18 mouse cellular contexts compared by ENCODE assay signal in the genomic region with DNA sequence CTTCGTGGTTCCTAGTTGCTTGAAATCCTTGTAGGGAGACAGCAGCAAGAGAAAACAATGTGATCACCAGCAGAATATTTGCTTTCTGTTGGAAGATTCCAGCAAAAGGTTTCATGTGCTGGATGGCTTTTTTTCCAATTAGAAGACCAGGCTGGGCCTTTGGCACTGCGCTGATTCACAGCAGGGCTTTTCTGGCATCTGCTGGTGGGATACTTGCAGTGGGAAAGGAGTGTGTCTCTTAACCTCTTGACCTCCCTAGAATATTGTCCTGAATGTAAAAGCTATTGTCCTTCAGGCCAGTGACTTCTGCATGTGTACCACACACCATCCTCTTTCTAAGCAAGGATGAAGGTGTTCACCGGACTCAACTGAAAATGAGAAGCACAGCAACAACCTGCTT.
"Had no signal": no experiment of that assay in that cellular context is flagged by ENCODE, and none has a peak within 500 bp of the region (broad histone marks: within the 10 kb centered on the region; RNA-seq: fewer than 3 reads in every experiment).

No protein-coding gene starts in this region.

- H3K9me3 ChIP-seq: midbrain, embryonic 12.5 days; neural tube, embryonic 13.5 days; neural tube, embryonic 15.5 days had no signal

- H3K4me2 ChIP-seq: lung, embryonic 14.5 days; midbrain, embryonic 12.5 days; neural tube, embryonic 13.5 days; neural tube, embryonic 15.5 days had no signal

- DNase-seq: lung, embryonic 14.5 days; lung, postnatal 10 days; lung, postnatal 4 days; midbrain, embryonic 14.5 days; retina, postnatal 1 day; right cerebral cortex, adult 18-20 months; right cerebral cortex, postnatal 25 days; right cerebral cortex, postnatal 4 days; spleen, adult 18-20 months; thymus, adult 18-20 months; thymus, postnatal 14 days; thymus, postnatal 36 days had no signal

- H3K36me3 ChIP-seq: midbrain, embryonic 10.5 days; midbrain, embryonic 12.5 days; neural tube, embryonic 13.5 days; neural tube, embryonic 15.5 days had no signal

- H3K27ac ChIP-seq: midbrain, embryonic 10.5 days; midbrain, embryonic 12.5 days; neural tube, embryonic 13.5 days; neural tube, embryonic 15.5 days had no signal

- H3K27me3 ChIP-seq: midbrain, embryonic 12.5 days; neural tube, embryonic 13.5 days; neural tube, embryonic 15.5 days had no signal

- H3K4me3 ChIP-seq: midbrain, embryonic 10.5 days; midbrain, embryonic 12.5 days; myocyte; neural tube, embryonic 13.5 days; neural tube, embryonic 15.5 days had no signal

- ATAC-seq: midbrain, embryonic 16.5 days had no signal

- H3K4me1 ChIP-seq: midbrain, embryonic 12.5 days; neural tube, embryonic 15.5 days had no signal

- H3K9ac ChIP-seq: lung, embryonic 14.5 days; midbrain, embryonic 12.5 days; neural tube, embryonic 13.5 days; neural tube, embryonic 15.5 days had no signal
